Mouse (Mus musculus) lung, embryonic 15.5 days (tissue): ENCODE results near the gene Dhrs7. TPM values are rescaled to one million over a fixed set of nuclear protein-coding genes. Genes with fewer than 3 reads are reported as not detected.

Experiments
- ATAC-seq: fragments of 200-750 bp; cut with Nextera tagmentation; 2 replicates; pipeline ENCODE4 v1.8.0; 2017; ENCODE audit warnings: moderate number of reproducible peaks, borderline replicate concordance; ENCODE audit not compliant: low FRiP score, low TSS enrichment; ENCODE audit errors: extremely low read depth
- H3K27ac ChIP-seq: fragments of 300-500 bp; sonication (generic); 2 replicates; pipeline ENCODE4 v1.5.1; 2015; ENCODE audit warnings: moderate library complexity, mild to moderate bottlenecking, inconsistent platforms
- H3K27me3 ChIP-seq: fragments of 300-500 bp; sonication (generic); 2 replicates; pipeline ENCODE4 v1.6.1; 2015; ENCODE audit warnings: inconsistent platforms
- H3K36me3 ChIP-seq: fragments of 300-500 bp; sonication (generic); 2 replicates; pipeline ENCODE4 v1.6.1; 2015; ENCODE audit warnings: inconsistent platforms
- H3K4me1 ChIP-seq: fragments of 300-500 bp; sonication (generic); 2 replicates; pipeline ENCODE4 v1.6.1; 2015; ENCODE audit warnings: inconsistent platforms
- H3K4me2 ChIP-seq: fragments of 300-500 bp; sonication (generic); 2 replicates; pipeline ENCODE4 v1.6.1; 2015; ENCODE audit warnings: inconsistent platforms, mild to moderate bottlenecking, moderate library complexity
- H3K4me3 ChIP-seq: fragments of 300-500 bp; sonication (generic); 2 replicates; pipeline ENCODE4 v1.5.1; 2015; ENCODE audit warnings: mild to moderate bottlenecking, inconsistent platforms
- H3K9ac ChIP-seq: fragments of 300-500 bp; sonication (generic); 2 replicates; pipeline ENCODE4 v1.6.1; 2015; ENCODE audit warnings: inconsistent platforms
- H3K9me3 ChIP-seq: fragments of 300-500 bp; sonication (generic); 2 replicates; pipeline ENCODE4 v1.6.1; 2016; ENCODE audit warnings: inconsistent platforms
- WGBS: fragments of 180-500 bp; shearing (Covaris S2); methylation state at CpG from one replicate; pipeline ENCODE4 v1.1.7; 2015; 5-methylcytosine and 5-hydroxymethylcytosine counted together
- polyA plus RNA-seq: library from polyadenylated mRNA; unstranded; fragments of >200 nt; fragmentation: Nextera tagmentation; extraction: Ambion mirVana; gene quantifications from 2 replicates; pipeline ENCODE4 v1.2.1, GENCODE M21; 2015

The Dhrs7 gene
- polyA plus RNA-seq, 1 experiment from 2014 or later = 57.6 TPM

DNA sequence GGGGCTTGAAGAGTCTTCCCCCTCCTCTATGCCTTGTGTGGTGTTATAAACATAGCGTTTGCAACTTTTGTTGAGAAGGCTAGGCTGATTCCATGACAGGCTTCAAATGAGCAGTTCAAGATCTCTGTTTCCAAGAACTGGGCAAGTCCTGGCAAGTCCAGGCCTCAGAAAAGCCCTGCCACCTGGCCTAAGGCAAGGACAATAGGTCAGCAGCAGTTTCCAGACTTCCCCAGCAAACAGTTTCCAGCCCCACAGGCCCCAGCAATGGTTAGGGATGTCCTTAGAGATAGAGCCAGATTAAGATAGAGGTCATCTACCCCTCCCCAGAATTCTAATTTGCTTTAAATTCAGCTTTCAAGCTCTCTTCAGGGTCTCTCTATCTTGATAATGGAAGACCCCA, 17.2 kb upstream of the Dhrs7 start:
- Histone ChIP-seq H3K27ac (no peak overlapping the region), H3K4me3 (no peak overlapping the region), H3K4me1 (no peaks in the 10 kb centered on the region), H3K9me3 (no peaks in the 10 kb centered on the region), H3K27me3 (no peaks in the 10 kb centered on the region), H3K9ac (no peak overlapping the region), H3K36me3 (no peaks in the 10 kb centered on the region), H3K4me2 (no peak overlapping the region)
- no peak for ATAC-seq
- 90% methylated on average over 1 of the region's 1 CpGs for WGBS

DNA sequence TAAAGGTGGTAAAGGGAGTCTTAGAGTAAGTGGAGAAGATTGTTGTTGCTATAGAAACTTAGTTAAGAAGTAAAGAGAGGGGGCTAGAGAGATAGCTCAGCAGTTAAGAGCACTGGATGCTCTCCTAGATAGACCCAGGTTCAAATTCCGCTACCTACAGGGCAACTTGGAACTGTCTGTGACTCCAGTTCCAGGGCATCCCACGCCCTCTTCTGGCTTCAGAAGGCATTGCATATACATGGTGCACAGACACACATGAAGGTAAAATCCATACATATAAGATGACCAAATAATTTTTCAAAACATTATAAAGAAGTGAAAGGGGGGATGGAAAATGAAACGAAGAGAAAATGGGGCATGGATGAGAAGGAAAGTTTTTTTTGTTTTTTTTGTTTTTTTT, 14.9 kb upstream of the Dhrs7 start:
- H3K4me1 ChIP-seq = peaks cover 2% of the 10 kb centered on the region; the same call in 1 of the 2 replicates
- no peak overlapping the region for H3K9ac ChIP-seq
- WGBS = 69% methylated on average over 3 of the region's 3 CpGs
- no peaks in the 10 kb centered on the region for H3K27me3 ChIP-seq
- no peak overlapping the region for H3K4me3 ChIP-seq
- no peak overlapping the region for H3K27ac ChIP-seq
- no peaks in the 10 kb centered on the region for H3K36me3 ChIP-seq
- no peak for ATAC-seq
- H3K4me2 ChIP-seq = no peak overlapping the region
- no peaks in the 10 kb centered on the region for H3K9me3 ChIP-seq

DNA sequence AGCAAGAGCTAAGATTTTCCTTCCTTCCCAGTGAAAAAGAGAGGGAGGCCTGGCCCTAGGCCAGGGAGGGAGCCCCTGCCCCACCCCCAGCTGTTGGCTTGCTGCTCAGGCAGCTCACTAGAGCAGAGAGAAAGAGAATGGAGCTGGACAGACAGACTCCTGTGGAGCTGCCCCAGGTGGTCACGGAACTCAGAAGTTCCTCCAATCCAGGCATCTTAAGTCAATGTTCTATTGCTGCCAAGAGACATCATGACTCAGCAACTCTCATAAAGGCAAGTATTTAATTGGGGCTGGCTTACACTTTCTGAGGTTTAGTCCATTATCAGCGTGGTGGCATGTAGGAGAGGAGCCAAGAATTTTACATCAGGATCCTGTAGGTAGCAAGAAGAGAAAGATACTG, 10.1 kb upstream of the Dhrs7 start:
- Histone ChIP-seq H3K36me3 (no peaks in the 10 kb centered on the region), H3K27me3 (no peaks in the 10 kb centered on the region), H3K4me1 (peaks cover 10% of the 10 kb centered on the region), H3K9ac (no peak overlapping the region), H3K27ac (peak overlapping the region; percentile 18; the same call in 1 of the 2 replicates), H3K9me3 (no peaks in the 10 kb centered on the region), H3K4me3 (no peak overlapping the region), H3K4me2 (no peak overlapping the region)
- 56% methylated on average over 2 of the region's 2 CpGs for WGBS
- ATAC-seq = peak; percentile 59; the same call in 1 of the 2 replicates

DNA sequence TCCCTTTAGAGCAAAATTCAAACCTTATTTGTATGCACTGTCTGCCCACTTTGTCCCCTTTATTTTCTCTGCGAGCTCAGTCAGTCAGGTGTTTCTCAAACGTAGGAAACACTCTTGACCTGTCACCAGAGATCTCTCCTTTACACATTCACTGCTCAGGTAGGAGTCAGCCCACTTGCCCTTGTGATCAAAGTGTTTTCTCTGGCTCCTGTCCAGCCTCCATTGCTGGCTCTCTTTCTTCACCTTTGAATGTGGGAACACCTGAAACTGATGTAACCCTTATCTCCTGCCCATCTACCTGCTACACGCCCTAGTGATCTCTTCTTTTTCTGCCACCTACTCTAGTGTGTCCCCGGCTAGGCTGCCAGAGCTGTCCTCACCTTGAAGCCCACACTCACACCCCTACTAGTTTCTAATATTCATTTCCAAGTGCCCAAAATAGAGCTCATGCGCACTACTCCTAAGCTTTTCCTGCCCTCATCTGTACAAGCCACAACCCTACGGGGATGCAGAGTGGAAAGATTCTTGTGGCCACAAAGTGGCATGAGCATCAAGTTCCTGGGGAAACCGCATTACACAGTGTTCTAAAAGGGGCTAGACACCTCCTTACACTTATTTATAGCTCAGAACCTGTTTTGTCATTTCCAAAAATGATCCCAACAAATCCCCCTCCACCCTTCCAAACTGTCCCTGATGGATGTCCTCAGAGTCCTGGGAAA, 9.5 kb upstream of the Dhrs7 start:
- Histone ChIP-seq H3K4me2 (no peak overlapping the region), H3K27me3 (no peaks in the 10 kb centered on the region), H3K4me3 (no peak overlapping the region), H3K9ac (no peak overlapping the region), H3K4me1 (peaks cover 10% of the 10 kb centered on the region), H3K9me3 (no peaks in the 10 kb centered on the region), H3K36me3 (no peaks in the 10 kb centered on the region), H3K27ac (peak overlapping the region; percentile 18; the same call in 1 of the 2 replicates)
- ATAC-seq = 0 out of 2 replicates have a peak, but pooled peaks have one; percentile 23
- WGBS = 66% methylated on average over 7 of the region's 7 CpGs

DNA sequence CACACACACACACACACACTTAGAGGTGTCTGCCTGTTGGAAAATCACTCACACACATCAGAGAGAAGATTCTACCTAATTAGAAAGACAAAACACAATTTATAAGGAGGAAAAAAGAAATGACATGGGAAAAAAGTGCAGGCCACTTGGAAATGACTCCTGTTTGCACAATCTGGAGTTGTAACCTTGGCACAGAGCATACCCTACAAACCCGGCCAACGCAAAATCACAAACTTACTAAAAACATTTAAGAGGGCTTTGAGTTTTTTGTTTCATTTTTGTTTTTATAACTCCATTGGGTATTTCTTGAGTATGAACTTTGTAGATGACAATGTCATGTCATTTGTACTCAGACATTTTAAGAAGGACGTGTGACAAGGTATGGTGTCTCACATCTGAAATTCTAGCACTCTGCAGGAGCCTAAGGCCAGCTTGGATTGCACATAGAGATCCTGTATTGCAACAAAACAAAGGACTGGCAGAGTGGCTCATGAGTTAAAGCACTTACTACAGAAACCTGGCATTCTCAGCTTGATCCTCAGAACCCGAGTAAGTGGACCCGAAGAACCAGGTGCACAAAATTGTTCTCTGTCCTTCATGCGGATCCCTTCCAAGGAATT, 6.9 kb upstream of the Dhrs7 start:
- H3K9ac ChIP-seq = no peak overlapping the region
- peaks cover 18% of the 10 kb centered on the region for H3K4me1 ChIP-seq
- H3K4me3 ChIP-seq = no peak overlapping the region
- ATAC-seq = no peak
- no peak overlapping the region for H3K27ac ChIP-seq
- no peaks in the 10 kb centered on the region for H3K27me3 ChIP-seq
- no peak overlapping the region for H3K4me2 ChIP-seq
- 84% methylated on average over 6 of the region's 6 CpGs for WGBS
- no peaks in the 10 kb centered on the region for H3K36me3 ChIP-seq
- no peaks in the 10 kb centered on the region for H3K9me3 ChIP-seq

DNA sequence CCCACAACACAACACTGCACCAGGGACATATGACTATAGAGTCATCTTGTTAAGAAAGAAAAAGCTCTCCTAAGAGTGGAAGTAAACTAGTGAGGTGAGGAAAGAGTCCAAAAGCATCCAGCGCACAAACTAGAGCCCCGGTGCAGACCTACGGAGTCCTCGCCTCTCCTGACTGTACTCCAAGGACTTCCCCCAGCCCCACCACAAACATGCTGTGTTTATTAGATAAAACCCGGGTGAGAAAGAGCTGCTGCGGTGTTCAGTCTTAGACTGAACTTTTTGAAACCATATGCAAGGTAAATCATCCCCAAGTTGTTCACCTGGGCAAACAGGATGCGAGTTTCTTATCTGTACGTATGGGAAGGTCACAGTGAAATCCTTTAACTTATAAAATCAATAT, 6.2 kb upstream of the Dhrs7 start:
- Histone ChIP-seq H3K36me3 (no peaks in the 10 kb centered on the region), H3K4me2 (no peak overlapping the region), H3K4me3 (no peak overlapping the region), H3K27me3 (no peaks in the 10 kb centered on the region), H3K4me1 (peaks cover 18% of the 10 kb centered on the region), H3K9ac (no peak overlapping the region), H3K27ac (no peak overlapping the region), H3K9me3 (no peaks in the 10 kb centered on the region)
- no peak for ATAC-seq
- WGBS = 72% methylated on average over 8 of the region's 8 CpGs

DNA sequence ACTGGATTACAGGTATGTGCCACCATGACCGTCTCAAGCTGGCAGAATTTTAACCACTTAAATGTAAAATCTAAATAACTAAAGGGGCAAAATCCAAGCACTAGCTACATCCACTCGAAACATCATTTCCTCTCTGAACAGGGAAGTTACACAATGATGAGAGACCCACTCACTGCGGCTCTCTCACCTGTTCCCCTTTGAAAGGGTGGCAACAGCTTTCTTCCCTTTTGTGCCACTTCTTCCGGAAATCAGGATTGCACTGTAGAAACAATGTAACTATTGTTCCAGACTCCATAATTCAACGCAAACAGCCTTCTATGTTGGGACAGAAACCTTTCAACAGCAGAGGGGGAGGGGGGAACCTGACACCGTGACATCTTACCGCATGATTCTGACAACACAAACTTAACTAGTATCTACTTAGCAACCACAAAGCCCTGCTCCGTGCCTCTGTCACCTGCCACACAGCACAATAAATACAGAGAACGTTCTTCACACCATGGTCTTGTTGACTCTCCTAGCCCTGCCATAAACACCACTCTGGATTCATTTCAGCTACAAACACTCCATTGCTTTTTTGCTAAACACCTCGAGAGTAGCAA, 3.3 kb upstream of the Dhrs7 start:
- no peak overlapping the region for H3K4me2 ChIP-seq
- H3K36me3 ChIP-seq = no peaks in the 10 kb centered on the region
- H3K27ac ChIP-seq = 0 out of 2 replicates have a peak overlapping the region, but pooled peaks have one; percentile 6
- H3K4me1 ChIP-seq = peaks cover 22% of the 10 kb centered on the region
- ATAC-seq = no peak
- 38% methylated on average over 10 of the region's 10 CpGs for WGBS
- no peaks in the 10 kb centered on the region for H3K27me3 ChIP-seq
- H3K9ac ChIP-seq = no peak overlapping the region
- H3K9me3 ChIP-seq = no peaks in the 10 kb centered on the region
- H3K4me3 ChIP-seq = no peak overlapping the region

DNA sequence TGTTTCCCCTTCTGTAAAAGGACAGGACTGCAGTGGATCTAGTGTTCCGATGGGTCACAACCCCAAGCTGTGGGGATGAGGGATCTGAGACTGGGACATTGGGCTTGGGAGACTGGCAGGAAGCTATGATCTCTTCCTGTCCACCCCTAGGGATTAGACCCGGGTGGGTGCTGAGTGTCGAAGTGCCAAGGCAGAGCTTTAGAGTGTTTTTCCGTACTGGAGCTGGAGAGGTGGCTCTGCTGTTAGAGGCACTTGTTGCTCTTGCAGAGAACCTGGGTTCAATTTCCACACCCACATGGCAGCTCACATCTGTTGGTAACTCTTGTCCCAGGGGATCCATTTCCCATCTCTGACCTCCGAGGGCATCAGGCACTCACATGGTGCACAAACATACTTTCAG, 1.3 kb upstream of the Dhrs7 start:
- Histone ChIP-seq H3K4me1 (peaks cover 22% of the 10 kb centered on the region), H3K27me3 (no peaks in the 10 kb centered on the region), H3K9ac (no peak overlapping the region), H3K4me2 (no peak overlapping the region), H3K27ac (no peak overlapping the region), H3K9me3 (no peaks in the 10 kb centered on the region), H3K36me3 (no peaks in the 10 kb centered on the region), H3K4me3 (no peak overlapping the region)
- ATAC-seq = no peak
- 80% methylated on average over 5 of the region's 5 CpGs for WGBS

DNA sequence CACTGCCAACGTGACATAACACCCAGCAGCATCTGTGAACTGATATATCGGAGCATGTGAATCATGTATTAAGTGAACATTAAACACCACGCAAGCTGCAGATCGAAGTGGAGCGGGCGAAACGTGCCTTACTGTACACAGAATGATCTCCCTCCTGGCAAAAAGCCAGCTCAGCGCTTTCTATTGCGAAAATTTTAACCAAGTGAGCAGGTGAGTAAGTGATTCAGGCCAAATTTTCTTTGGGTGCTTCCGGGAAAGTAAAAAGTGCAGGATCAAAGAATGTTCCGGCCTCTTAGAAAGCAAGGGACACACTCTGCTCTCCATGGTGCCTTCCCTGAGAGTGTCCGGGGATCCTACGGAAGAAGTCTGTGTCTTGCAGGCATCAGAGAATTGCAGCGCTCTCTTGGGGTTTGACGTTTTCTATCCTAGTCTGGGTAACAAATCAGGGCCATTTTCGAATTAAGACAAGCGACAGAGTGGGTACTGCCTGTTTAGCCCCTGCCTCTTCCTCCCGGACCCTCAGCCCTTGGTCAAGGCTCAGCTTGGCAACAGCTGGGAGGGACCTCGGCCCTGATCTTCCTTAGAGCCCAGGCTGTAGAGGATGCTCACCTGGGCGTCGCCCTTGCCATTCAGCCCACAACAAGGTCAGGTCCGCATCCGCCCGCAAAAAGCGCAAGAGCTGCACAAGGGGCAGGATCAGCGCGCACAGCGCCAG, 532 bp downstream of the Dhrs7 start:
- H3K27me3 ChIP-seq = no peaks in the 10 kb centered on the region
- H3K27ac ChIP-seq = peak overlapping the region; percentile 93
- peak overlapping the region; percentile 61 for H3K9ac ChIP-seq
- H3K4me1 ChIP-seq = peaks cover 22% of the 10 kb centered on the region
- peak overlapping the region; percentile 91 for H3K4me2 ChIP-seq
- no peaks in the 10 kb centered on the region for H3K36me3 ChIP-seq
- WGBS = 2% methylated on average over 28 of the region's 28 CpGs
- peak; percentile 40 for ATAC-seq
- H3K9me3 ChIP-seq = no peaks in the 10 kb centered on the region
- peak overlapping the region; percentile 67 for H3K4me3 ChIP-seq

DNA sequence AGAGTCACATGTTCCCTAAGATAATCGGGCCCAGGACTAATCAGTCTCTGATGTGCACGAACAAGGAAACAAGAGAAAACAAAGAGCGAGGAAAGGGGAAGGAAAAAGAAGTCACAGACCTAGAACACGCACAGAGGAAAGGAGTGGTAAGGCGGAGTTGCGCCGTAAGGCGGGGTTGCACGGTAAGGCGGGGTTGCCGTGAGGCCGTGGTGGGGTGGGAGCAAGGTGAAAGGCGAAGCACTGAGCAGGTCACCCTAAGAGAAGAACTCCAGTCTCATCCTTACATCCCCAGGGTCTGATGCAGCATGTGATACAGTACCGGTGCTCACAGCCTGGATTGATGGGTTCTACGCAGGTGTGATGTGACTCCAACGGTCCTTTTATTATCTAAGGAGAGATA, 8.9 kb downstream of the Dhrs7 start:
- WGBS = 91% methylated on average over 16 of the region's 16 CpGs
- H3K9me3 ChIP-seq = no peaks in the 10 kb centered on the region
- H3K27me3 ChIP-seq = no peaks in the 10 kb centered on the region
- no peak for ATAC-seq
- H3K4me3 ChIP-seq = no peak overlapping the region
- no peak overlapping the region for H3K27ac ChIP-seq
- no peak overlapping the region for H3K9ac ChIP-seq
- H3K4me1 ChIP-seq = no peaks in the 10 kb centered on the region
- no peak overlapping the region for H3K4me2 ChIP-seq
- H3K36me3 ChIP-seq = no peaks in the 10 kb centered on the region

DNA sequence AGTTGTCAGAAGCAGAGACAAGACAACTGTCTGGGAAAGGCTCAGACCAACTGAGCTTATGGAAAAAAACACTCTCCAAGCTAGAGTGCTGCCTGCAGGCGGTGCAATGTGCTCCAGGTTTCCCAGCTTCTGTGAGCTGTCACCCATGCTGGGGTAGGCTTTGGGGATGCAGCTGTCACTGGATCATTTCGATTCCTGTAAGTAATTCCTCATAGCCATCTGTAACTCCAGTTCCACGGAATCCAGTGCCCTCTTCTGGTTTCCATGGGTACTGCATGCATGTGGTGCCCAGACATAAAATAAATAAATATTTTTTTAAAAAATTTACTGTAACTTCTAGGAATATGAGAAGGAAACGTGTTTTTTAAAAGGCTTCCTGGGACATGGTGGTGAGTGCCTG, 10.0 kb downstream of the Dhrs7 start:
- H3K9ac ChIP-seq = no peak overlapping the region
- WGBS = 21% methylated on average over 4 of the region's 4 CpGs
- ATAC-seq = no peak
- H3K4me2 ChIP-seq = no peak overlapping the region
- no peaks in the 10 kb centered on the region for H3K9me3 ChIP-seq
- no peaks in the 10 kb centered on the region for H3K4me1 ChIP-seq
- no peaks in the 10 kb centered on the region for H3K36me3 ChIP-seq
- no peak overlapping the region for H3K4me3 ChIP-seq
- H3K27me3 ChIP-seq = no peaks in the 10 kb centered on the region
- H3K27ac ChIP-seq = no peak overlapping the region
